Mouse (Mus musculus): ENCODE data around the gene Arhgap24. TPM values are rescaled to one million over a fixed set of nuclear protein-coding genes. Genes with fewer than 3 reads are reported as not detected.

Arhgap24 gene
- total RNA-seq, 1 experiment from 2014 or later, result 5.0 TPM

DNA sequence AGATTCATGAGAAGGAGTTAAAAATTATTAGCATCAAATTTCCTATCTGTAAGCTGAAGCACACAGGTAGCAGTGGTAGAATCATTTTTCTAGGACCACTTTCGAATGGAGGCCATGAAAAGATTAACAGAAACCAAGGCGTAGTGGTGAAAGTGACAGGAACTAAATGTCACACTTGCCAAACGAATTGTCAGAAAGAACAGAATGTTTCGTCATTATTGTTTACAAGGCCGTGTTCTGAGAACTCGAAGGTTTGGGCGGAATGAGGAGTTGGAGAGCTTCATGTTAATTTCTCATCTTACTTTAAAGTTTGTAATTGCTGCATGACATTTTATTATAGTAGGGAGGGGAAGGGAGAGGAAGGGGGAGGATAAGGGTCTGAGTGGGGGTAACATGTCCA lies 162.2 kb downstream of the Arhgap24 start:
- no peak for ATAC-seq (replicated peaks; ENCODE audit: insufficient number of reproducible peaks, low FRiP score, low TSS enrichment, poor library complexity, severe bottlenecking)

DNA sequence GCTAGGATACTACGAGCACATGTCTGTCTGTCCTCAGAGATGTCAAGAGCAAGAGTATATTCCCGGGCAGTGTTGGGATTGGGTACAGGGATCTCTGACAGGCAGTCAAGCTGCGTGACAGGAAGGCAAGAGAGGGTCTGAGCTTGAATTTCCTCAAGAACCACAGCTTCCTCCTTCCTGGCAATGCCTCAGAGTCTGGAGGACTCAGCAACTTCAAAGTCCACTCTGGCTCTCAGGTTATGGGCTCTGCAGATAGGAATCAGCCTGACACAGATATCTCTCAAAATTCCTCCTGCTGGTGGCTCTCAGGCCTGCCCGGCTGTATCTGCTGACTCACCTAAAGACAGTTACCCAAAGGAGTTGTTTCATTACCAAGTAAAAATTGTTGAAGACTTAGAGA lies 162.6 kb downstream of the Arhgap24 start:
- no peak for ATAC-seq (replicated peaks; ENCODE audit: insufficient number of reproducible peaks, low FRiP score, low TSS enrichment, poor library complexity, severe bottlenecking)

DNA sequence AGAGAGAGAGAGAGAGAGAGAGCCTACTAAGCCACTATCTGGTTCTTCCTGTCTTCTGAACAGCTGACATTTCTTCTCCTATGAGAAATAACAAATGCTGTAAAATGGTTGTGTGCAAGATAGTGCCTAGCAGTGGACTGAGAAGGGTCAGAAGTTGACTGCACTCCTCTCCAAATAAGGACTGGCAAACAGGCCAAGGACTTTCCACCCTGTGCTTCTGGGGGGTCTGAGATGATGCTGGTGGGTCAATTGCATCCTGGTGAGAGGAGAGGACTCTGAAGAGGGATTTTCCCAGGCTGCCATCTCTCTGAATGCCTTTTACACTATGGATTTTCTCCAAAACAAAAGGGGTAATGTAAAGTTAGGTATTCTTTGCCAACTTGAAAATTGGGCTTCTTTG lies 177.9 kb downstream of the Arhgap24 start:
- no peak for ATAC-seq (replicated peaks; ENCODE audit: insufficient number of reproducible peaks, low FRiP score, low TSS enrichment, poor library complexity, severe bottlenecking)

DNA sequence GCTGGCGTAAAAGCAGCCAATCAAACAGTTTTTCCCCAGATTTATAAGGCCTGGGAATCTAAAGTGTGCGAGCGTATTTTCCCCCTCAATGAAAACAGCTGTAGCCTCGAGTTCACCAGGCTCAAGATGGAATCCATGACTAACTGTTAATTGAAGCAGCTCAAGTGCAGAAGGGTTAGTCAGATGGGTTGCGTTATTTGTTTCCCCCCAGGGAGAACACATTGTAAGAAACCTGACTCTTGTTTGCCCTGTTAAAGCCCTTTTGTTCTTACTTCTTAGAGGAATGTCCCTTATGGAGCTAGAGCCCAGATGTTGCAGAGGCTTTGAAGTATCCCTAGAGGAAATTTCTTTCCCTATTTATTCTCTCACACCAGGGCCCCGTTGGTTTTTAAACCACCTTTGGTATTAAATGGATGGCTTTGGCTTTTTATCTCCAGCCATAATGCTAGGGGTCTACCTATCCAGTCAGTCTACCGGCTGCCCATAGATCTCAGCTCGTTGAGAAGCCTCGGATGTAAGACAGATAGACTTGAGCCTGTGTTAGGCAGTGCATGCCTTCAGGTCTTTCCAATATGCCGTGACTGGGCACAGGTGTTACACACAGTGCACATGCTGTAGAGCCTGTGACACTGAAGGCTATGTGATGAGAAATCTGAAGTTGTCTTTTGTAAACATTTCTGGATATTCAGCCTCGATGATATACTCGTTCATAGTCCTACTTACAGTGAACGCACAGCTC lies 184.0 kb downstream of the Arhgap24 start:
- ATAC-seq (replicated peaks; ENCODE audit: insufficient number of reproducible peaks, low FRiP score, low TSS enrichment, poor library complexity, severe bottlenecking), result no peak

DNA sequence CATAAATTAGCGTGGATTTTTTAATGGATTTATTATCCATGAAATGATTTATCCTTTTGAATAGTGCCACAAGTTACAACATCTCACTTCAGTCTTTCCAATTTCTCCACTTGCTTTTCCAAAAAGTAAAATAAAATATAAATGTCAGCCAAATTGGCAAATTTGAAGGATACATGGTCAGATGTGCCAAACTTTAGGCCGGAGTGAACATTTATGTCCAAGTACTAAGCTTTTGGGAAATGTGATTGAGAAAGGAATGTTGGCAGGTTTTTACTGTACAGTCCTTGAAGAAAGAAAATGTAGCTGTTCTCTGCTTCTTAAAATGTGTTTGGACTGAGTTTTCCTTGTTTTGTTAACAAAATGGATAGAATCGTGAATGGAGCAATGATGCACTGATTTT lies 185.7 kb downstream of the Arhgap24 start:
- no peak for ATAC-seq (replicated peaks; ENCODE audit: insufficient number of reproducible peaks, low FRiP score, low TSS enrichment, poor library complexity, severe bottlenecking)

DNA sequence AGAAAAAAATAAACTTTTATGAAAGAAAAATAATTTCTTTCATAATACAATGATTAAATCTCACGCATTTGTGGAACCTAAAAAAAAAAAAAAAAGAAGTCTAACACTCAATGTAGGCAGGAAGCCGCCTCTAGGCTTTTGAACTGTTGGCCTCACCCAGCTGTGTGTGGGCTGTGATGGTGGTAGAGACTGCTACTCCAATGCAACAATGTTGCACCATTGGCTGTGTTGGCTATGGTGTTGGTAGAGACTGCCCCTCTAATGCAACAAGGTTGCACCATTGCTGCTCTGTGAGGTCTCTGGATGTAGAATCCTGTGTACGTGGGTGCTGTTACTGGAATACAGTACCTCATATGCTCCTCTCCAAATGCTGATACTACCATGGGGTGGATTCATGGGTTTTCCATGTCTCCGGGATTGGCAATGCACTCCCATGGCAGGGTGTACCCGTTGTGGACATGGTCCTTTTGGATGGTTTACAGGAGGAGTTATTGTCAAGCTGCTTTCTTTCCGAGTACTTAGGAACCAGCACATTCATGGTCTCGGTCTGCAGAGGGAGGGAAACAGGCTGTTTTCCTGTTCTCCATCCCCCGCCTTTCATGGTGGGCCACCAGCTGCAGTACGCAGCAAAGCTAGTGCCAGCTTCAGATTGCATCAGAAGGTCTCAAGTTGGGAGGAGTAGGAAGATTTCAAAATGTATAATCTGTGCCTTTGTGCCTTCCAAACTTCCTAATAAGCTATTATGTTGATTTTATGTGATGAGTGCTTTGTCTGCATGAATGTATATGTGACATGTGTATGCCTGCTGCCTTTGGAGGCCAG lies 186.8 kb downstream of the Arhgap24 start:
- ATAC-seq (replicated peaks; ENCODE audit: insufficient number of reproducible peaks, low FRiP score, low TSS enrichment, poor library complexity, severe bottlenecking), result no peak

DNA sequence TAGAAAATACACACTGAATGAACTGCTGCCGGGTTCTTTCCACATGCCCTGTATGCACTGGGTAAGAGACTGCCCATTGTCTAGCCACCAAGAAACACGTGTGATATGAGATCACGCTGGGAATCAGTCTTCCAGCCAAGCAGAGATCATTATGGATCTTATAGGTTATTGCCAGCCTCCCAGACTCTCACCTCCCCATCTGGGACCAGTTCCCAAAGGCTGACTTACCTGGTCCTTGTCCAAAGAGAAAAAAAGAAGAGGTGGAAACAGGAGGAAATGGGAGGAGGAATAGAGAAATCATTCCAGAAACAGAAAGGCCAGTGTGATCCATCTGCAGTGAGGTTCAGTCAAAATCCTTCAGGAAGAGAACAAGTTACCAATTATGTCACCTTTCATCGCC lies 189.0 kb downstream of the Arhgap24 start:
- no peak for ATAC-seq (replicated peaks; ENCODE audit: insufficient number of reproducible peaks, low FRiP score, low TSS enrichment, poor library complexity, severe bottlenecking)

DNA sequence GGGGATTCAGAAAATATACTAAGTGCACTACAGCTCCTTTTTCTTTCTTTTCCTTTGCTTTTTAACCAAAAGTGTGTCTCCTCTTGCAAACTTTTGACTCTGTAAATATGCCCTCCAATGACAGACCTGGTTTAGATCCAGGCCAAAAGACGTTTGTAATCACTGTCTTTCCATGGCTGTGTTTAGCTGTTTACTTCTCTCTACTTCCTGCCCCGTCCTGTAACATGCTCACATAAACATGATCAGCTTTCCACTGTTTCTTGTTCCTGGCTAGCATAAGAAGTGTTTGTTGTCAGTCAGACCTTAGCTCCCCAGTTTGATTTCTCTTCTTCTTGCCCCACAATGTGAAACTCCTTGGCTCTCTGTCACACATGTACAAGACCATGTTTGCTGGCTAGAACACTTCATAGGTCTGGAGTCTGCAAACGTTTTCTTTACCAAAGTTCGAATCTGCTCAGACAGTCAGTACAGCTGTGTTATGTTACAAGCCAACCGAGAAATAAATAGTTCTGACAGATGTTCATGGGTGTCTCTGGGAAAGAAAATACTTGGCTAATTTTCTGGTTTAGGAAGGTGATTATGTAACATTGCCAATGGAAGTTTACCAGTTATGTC lies 189.6 kb downstream of the Arhgap24 start:
- no peak for ATAC-seq (replicated peaks; ENCODE audit: insufficient number of reproducible peaks, low FRiP score, low TSS enrichment, poor library complexity, severe bottlenecking)

DNA sequence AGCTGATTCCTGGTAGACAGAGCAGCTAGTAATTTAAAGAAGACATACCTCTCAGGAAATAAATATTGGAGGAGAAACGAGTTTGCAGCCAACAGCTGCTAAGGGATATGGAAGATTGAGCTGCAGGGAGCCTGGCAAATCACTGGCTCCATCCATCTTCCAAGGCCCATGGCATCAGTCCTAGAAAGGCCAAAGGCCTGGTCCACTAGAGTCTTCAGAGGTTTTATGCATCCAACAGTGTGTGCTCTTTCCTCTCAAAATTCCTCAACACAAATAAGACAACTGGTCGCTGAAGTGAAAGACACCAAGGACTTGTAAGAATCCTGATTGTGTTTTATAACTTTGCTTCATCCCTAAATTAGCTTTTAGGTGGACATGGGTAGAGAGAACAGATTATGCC lies 194.1 kb downstream of the Arhgap24 start:
- ATAC-seq (replicated peaks; ENCODE audit: insufficient number of reproducible peaks, low FRiP score, low TSS enrichment, poor library complexity, severe bottlenecking), result no peak

DNA sequence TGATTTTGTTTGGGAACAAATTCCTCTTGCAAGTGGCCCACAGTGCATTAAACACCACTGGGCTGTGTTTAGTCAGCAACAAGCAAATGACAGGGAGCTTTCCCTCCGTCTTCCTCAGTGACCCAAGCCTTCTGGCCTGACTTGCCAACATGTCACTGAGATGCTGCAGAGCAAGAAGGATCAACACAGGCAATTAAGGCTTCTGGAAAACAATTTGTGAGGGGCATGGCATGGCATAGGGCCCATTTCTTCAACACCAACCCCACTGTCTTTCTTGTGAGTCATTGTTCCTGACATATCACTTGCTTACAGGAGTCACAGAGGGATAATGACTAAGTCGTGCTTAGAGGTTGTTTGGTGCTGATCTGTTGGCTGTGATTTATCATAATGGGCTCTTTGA lies 196.0 kb downstream of the Arhgap24 start:
- ATAC-seq (replicated peaks; ENCODE audit: insufficient number of reproducible peaks, low FRiP score, low TSS enrichment, poor library complexity, severe bottlenecking), result no peak

DNA sequence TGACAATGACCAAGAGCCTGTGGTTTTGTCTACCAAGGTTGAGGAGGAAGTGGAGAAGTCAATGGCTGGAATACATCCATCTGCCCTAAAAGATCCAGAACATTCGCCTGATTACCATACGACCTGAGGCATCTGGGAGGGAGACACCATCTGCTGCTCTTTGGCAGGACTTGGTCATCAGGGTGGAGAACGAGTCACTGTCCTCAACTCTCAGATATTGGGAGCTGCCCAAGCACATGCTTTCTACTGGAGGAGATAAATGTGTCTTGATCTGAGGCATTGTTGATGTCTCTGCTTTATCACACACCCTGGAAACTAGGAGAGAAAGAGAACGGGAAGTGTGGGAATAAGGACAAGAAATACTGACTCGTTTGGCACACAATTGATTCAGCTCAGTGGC lies 206.5 kb downstream of the Arhgap24 start:
- ATAC-seq (replicated peaks; ENCODE audit: insufficient number of reproducible peaks, low FRiP score, low TSS enrichment, poor library complexity, severe bottlenecking), result no peak

DNA sequence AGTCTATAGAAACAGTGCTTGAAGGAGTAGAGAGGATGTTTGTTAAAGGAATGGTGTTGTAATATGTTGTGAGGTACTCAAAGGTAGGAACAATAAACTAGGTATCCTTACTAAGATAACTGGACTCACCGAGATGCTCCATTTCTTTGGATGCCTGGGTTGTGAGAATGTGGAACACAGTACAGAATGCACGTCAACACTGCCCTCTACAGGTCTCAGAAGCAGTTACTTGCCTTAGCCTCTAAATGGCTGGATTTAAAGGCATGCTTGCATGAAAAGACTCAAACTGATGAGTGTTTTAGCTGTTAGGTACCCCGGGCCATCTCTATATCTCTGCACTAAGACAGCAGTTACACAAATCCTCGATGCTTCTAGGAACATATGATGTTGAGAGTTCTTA lies 211.3 kb downstream of the Arhgap24 start:
- ATAC-seq (replicated peaks; ENCODE audit: insufficient number of reproducible peaks, low FRiP score, low TSS enrichment, poor library complexity, severe bottlenecking), result peak; percentile 47; the same call in 1 of the 2 replicates

DNA sequence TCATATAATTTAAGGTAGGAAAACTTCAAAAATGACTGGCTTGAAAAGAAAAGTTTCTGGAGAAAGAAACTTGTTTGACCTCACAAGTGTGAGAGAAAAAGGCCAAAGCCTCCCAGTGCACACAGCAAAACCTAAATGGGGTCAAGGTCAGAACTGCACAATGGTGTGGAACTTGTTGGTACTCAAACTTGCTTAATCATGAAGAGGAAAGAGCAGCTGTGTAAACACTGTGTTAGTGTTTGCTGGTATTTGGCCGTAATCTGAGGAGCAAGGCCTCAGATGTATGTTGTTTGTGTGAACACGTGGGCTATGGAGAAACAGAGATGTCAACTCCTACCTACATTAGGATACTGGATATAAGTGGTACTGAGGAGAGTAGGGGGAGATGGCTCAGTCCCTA lies 212.0 kb downstream of the Arhgap24 start:
- ATAC-seq (replicated peaks; ENCODE audit: insufficient number of reproducible peaks, low FRiP score, low TSS enrichment, poor library complexity, severe bottlenecking), result no peak

DNA sequence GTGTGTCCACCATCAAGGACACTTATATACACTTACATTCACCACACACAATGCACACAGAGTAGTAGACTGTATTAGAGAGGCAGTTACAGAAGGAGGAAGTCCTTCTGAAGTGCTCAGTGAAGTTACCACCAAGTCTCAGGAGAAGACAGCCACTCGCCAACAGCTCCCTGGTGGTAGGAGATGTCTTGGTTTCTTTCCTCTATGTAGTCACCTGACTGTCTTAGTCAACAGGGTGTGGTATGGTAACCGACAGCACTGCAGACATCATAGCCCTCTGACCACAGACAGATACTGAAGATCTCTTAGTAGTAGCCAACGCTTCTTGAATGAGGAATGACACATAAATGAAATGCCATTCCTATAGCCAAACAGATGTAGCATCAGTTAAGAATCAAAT lies 212.7 kb downstream of the Arhgap24 start:
- no peak for ATAC-seq (replicated peaks; ENCODE audit: insufficient number of reproducible peaks, low FRiP score, low TSS enrichment, poor library complexity, severe bottlenecking)

DNA sequence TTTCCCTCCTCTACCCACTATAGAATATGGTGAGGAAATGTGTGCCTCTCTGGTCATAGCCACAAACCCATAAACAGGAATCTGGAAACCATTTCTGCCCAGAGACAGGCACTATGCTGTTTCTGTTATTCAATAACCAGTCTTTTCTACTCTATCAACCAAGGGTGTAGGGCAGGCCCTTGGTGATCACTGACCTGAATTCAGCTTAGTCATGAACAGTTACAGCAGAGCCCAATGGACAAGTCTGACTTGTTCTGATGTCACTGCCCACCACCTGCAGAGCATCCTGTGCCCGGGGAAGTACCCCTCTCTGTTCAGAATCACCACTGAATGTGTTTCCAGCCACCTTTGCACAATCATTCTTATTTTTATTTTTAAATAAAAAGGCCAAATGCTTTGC lies 216.6 kb downstream of the Arhgap24 start:
- ATAC-seq (replicated peaks; ENCODE audit: insufficient number of reproducible peaks, low FRiP score, low TSS enrichment, poor library complexity, severe bottlenecking), result no peak

DNA sequence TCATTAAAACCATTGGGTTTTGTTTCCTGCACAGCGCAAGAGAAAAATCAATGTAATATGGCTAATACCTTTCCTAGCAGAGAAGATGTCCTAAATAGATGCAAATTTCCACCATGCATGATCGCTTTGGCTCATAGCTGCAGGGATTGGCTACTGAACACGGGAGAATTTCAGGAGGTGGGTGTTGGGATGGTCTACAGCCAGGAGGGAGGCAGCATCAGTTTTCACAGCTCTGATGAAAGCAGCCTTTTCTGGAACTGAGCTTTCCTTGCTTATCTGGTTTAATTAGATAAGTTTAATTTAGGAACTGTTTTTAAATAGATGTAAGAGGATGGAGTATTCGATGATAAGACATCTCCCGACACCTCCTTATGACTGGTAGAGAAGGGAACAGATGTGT lies 217.2 kb downstream of the Arhgap24 start:
- ATAC-seq (replicated peaks; ENCODE audit: insufficient number of reproducible peaks, low FRiP score, low TSS enrichment, poor library complexity, severe bottlenecking), result no peak

DNA sequence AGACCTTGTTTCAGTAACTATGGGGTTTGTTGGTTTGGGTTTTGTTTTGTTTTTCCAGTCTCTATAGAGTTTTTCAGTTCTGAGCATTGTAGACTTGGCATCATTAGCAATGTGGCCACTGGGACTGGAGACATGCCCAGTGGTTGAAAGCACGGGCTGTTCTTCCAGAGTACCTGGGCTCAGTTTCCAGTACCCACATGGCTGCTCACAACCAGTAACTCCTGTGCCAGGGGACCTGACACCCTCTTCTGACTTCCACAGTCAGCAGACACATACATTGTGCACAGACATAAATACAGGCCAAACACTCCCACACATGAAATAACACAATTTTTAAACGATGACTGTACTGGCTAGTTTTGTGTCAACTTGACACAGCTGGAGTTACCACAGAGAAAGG lies 217.7 kb downstream of the Arhgap24 start:
- ATAC-seq (replicated peaks; ENCODE audit: insufficient number of reproducible peaks, low FRiP score, low TSS enrichment, poor library complexity, severe bottlenecking), result no peak

DNA sequence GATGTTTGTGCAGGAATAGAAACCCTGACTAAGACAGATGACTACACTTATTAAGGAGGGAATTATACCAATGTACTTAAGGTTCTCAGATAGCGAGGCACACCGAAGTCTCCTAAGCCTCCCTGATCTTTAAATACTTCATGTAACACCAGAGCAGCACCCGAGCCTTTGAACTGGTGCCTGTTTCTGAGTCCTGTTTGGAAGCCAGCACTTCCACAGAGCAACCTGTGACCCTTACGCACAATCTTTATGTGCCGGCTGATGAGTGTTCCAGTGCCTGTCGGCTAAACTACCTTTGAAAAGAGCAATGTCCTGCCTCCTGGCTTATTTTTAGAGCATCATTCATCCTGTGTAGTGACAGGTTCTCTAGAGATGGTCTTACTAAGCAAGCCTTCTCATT lies 221.4 kb downstream of the Arhgap24 start:
- ATAC-seq (replicated peaks; ENCODE audit: insufficient number of reproducible peaks, low FRiP score, low TSS enrichment, poor library complexity, severe bottlenecking), result no peak

DNA sequence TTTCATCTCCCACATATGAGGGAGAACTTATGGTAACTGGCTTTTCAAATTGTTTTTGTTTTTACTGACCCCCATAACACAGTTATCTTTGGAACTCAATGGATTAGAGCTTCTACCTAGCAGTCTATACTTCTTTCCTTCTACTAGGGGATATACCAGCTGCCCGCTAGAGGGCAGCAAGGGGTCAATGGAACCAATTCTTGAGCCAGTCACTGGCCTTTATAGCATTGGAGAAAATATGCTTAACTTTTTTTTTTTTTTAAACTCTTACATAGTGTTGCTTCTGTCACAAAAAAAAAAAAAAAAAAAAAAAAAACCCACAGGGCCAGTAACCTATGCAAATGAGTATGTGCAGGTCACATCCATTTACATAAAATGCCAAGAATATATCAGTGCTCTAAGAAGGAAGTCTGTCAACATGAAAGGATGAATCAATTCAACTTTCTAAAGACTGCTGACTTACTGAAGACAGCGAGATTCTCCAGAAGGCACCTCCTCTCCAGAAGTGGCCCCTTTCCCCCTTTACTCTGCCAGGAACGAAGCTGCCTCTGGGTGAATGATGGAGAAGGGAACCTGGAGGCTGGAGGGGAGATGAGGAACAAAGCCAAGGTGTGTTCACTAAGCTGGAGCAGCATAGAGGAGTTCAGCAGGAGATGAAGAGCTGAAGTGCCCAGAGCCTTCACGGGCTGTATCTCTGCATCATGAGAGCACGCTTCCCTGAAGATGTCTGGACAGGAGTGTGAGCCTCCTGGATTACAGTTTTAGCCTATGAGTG lies 222.3 kb downstream of the Arhgap24 start:
- ATAC-seq (replicated peaks; ENCODE audit: insufficient number of reproducible peaks, low FRiP score, low TSS enrichment, poor library complexity, severe bottlenecking), result no peak
